Mouse (Mus musculus) gastrocnemius, postnatal 25 days (tissue): Measurements from ENCODE around the gene Tmem218. TPM values are rescaled to one million over a fixed set of nuclear protein-coding genes. Genes with fewer than 3 reads are reported as not detected.

Experiments
- DNase-seq: peaks from one replicate; pipeline ENCODE4 v3.0.0; 2022
- long read RNA-seq, 2 experiments: library from polyadenylated mRNA; stranded (forward); transcript quantifications; one replicate each; pipeline ENCODE4 v2.0.0; 2021
- total RNA-seq, 2 experiments: library from RNA; stranded (reverse); gene quantifications; 1 replicate in 1 of 2; 2 replicates in 1 of 2; pipeline ENCODE4 v1.2.3; 2021

Tmem218 gene
- 1 to 10 TPM; 2.3 to 3.1 TPM for total RNA-seq
- long read RNA-seq, experiment 1, transcript Tmem218-201 (4 exons, 2,619 nt), result major isoform, 9 of 15 reads
- long read RNA-seq, experiment 1, partial matches to known transcripts, result 0 of 15 reads
- long read RNA-seq, experiment 1, other reads (novel, unspliced or antisense), result 6 of 15 reads
- long read RNA-seq, experiment 2, transcript Tmem218-201 (4 exons, 2,619 nt), result major isoform, 7 of 18 reads
- long read RNA-seq, experiment 2, partial matches to known transcripts, result 8 of 18 reads
- long read RNA-seq, experiment 2, other reads (novel, unspliced or antisense), result 3 of 18 reads

DNA sequence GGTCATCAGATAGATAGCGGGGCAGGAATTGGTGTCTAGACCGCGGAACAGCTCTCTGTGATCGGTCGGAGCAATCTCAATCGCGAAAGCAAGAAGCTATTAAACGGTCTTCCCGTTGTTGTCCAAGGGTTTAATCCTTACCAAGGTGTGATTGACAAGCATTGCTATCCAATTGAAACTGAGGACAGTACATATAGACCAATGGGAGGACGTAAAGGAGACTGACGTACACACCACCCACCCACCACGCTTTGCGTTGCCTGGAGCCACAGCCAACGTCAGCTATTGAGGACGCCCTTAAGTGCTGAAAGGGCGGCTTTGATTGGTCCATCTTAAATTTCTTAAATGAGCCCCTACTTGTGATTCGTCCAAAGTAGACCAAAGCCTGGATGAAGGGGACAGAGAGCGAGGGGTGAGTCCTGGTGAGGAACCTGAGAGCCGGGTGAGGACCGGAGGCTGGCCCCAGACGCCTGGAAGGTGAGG is at the start of gene Tmem218:
Tmem218 (plus strand) TSS at position 295 of the 483 bp plus-strand sequence.
- DNase-seq, result peak; percentile 93

GRCm38 (mm10) chr9:37160686-37161085 is 47.3 kb upstream of the Tmem218 start:
- no peak for DNase-seq

- DNase-seq, result no peak
Measured at GRCm38 (mm10) chr9:37166899-37167298, 41.1 kb upstream of the Tmem218 start.

DNA sequence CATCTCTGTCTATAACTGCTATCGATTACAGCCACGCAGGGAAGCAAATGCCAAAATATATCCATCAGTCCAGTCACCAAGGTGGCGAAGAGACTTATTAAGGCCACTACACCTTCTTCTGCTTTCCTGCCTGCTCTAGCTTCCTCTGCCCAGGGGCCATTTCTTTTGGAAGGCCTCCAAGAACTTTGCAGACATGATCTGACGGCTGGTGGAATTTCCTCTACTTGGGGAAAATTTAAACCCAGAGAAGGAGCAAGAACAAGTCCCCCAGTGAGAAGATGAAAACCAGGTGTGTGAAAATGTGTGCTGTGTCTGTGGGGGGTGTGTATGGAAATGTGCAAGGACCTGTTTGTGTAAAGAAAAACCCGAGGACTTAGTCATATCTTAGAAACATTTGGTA is 34.6 kb upstream of the Tmem218 start:
- no peak for DNase-seq

DNA sequence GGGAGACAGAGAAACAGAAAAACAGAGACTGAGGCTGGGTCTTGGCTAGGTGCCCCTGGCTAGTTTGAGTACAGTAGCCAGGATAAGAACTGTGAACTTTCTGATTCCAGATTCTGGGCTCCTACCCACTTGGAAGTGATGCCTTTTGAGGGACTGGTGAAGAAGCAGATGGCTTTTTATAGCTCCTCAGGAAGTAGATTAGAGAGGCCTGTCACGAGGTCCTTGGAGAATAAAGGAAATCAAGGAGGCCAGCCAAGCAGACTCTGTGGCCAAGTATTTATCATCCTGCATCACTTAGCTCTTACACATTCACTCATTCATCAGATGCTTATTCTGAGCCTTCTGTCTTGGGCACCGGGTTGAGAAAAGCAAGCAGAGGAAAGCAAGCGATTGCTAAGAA is 32.0 kb upstream of the Tmem218 start:
- no peak for DNase-seq

GRCm38 (mm10) chr9:37177107-37177506 is 30.9 kb upstream of the Tmem218 start:
- no peak for DNase-seq

DNA sequence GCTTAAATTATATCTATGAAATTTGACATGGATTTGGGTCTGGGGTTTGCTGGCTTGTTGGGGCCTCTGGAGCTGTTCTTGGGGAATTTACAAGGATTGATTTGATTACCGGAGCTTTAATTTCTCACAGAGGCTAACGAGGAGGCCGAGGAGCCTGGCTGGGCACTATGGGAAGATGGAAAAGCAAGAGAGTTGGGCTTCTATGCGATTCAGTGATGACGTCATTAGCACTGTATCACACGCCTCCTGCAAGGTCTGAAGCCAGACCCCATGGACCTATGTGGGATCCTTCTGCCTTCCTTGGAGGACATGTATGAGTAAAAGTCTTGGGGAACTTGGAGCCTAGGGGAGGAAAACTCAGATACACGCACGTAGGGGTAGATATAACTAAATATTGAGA is 30.5 kb upstream of the Tmem218 start:
- no peak for DNase-seq

- no peak for DNase-seq
Measured at GRCm38 (mm10) chr9:37178911-37179310, 29.1 kb upstream of the Tmem218 start.

DNA sequence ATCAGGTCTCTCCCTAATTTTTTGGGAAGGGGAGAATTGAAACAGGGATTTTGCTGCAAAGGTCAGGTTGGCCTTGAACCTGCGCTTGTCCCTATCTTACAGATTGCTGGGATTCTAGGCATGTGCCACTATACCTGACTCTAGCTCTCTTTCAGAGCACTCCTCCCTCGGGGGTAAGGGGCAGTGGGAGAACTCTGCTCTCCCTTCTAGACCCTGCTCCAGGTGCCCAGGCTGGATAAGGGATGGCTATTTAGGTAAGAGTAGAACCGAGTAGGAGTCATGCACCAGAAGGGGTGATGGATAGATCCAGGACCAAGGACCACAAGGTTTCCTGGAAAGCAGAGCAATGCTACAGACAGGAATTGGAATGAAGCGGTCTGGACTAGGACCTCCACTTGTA is 28.4 kb upstream of the Tmem218 start:
- no peak for DNase-seq

DNA sequence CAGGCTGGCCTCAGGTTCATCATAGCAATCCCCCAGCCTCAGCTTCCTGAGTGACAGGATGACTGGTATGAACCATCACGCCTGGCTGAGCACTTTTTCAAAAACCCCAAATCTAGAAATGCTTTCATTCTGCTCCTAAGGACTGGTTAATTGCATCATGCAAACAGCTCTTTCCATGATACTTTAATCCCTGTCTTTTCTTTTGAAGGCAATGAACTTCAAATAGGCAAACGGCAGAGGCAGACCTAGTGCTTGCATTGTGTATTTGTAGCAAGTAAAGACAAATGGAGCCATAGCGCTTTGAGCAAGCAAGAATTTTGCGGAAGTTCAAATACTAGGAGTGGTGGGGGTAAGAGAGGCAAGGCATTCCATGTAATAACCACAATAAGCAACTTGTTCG is 26.4 kb upstream of the Tmem218 start:
- no peak for DNase-seq

- no peak for DNase-seq
Measured at GRCm38 (mm10) chr9:37183176-37183575, 24.8 kb upstream of the Tmem218 start.

GRCm38 (mm10) chr9:37187407-37187806 is 20.6 kb upstream of the Tmem218 start:
- no peak for DNase-seq

GRCm38 (mm10) chr9:37188024-37188423 is 20.0 kb upstream of the Tmem218 start:
- no peak for DNase-seq

- no peak for DNase-seq
Measured at GRCm38 (mm10) chr9:37197067-37197466, 11.0 kb upstream of the Tmem218 start.

- no peak for DNase-seq
Measured at GRCm38 (mm10) chr9:37200414-37200813, 7.6 kb upstream of the Tmem218 start.

- no peak for DNase-seq
Measured at GRCm38 (mm10) chr9:37203884-37204283, 4.1 kb upstream of the Tmem218 start.

DNA sequence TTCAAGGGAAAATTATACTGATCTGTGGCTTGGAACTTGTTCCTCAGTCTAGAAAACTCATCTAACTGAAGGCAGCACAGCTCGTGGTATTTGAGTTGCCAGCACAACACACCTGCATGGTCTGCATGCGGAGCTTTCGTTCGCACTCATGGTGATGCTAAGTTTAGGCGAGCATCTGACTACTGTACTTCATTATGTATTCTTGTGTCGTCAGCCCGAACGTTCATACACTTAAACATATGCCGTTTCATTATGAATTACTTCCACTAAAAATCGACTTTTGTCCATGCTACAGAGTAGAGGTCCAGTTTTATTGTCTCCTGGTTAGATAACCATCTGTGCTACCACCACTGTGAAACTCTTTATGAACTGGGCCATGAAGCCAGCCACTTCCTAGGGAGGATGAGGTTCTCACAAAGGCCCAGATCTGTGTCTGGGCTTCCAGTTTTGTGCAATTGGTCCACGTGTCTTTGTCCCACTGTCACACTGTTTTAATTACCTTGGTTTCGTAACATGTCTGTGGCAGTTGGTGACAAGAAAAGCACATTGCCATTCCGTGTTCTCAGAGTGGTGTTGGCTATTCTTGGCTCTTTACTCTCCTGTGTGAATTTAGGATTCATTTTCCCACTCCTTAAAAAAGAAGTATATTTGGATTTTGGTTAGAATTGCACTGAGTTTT is 5.2 kb downstream of the Tmem218 start:
- DNase-seq, result no peak

DNA sequence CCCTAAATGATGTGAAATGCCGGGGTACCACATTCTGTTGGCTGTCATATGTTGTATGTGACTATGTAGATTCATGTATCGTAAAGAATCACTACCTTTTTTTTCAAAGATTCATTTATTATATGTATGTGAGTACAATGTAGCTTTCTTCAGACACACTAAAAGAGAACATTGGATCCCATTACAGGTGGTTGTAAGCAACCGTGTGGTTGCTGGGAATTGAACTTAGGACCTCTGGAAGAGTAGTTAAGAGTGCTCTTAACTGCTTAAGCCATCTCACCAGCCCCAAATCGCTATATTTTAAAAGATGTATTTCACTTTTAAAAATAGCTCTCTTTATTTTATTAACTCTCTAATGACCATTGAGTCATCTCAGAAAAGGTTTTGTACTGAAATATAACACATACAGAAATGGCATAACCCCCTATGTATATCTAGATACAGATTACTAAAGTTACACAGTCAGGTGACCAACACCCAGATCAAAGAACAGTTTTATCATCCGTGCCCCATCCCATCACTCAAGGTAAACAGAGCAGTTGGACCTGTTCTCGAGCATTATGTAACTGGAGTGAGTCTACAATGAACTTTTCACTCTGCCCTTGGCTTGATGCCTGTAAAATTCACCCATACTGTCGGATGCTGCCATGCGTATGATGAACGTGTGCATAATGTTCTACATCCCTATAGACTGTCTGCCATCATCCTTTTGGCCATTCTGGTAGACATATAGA is 6.5 kb downstream of the Tmem218 start:
- DNase-seq, result no peak

DNA sequence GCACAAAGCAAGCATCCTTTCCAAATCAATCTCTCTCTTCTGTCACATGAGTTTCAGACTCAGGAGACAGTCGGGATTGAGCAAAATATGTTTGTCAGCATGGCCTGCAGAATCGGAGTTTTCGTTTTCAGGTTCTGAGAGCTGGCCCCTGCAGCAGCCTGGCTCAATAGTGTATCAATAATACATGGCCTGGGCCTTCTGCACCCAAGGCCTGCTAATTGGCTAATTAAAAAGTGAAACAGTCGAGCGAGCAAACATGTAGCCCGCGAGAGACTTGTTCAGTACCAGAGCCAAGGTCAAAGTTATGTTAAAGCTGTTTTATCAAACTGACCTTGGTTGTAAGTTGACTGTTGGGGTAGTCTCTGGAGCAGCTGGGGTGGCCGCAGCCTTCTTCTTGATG is 12.7 kb downstream of the Tmem218 start:
- DNase-seq, result no peak

GRCm38 (mm10) chr9:37225581-37225980 is 17.6 kb downstream of the Tmem218 start:
- DNase-seq, result no peak

- peak; percentile 43 for DNase-seq
Measured at GRCm38 (mm10) chr9:37229880-37230325, 21.9 kb downstream of the Tmem218 start.

DNA sequence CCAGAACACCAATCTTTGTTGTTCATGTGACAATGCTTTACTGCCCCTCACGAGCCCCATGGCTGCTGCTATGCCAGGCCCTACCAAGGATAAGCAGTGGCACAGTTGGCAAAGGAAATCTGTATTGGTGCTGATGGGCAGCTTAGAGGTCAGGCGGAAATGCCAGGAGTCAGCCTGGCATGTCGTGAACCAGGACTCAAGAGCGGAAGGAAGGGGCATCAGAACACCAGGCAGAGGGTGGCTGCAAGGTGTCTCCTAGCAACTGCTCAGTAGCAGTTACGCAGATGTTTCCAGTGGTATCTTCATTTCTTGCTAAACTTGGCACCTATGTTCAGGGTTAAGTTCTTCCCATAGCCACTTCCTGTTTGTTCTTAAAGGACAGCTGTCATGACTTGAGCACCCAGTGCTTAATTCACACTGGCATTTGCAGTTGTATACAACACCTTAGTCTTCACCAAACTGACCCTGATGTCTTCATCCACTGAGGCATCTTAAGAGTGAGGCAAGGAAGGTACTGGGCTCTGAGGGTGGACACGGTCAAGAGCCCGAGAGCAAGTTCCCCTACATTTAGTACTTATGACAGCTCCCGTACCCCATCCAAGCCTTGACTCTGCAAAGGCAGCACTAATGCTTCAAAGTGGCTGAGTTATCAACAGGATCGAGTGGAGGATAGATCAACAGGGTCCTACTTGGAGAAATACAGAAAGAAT is 22.6 kb downstream of the Tmem218 start:
- DNase-seq, result no peak
